Mouse (Mus musculus) midbrain, embryonic 16.5 days (tissue): ENCODE measurements at regions not wholly inside any gene's neighbourhood (a gene's known extent, or its start where the extent isn't known, plus 50 kb on each side); places are given as distances from the start of the nearest gene placed in this dataset.

Experiments used
- ATAC-seq: fragments of 200-750 bp; cut with Nextera tagmentation; 2 replicates; pipeline ENCODE4 v1.8.0; 2017; ENCODE audit warnings: moderate TSS enrichment
- H3K27ac ChIP-seq: fragments of 300-500 bp; sonication (generic); 2 replicates; pipeline ENCODE4 v1.5.1; 2014; ENCODE audit warnings: mild to moderate bottlenecking, low read length, mixed read lengths
- H3K27me3 ChIP-seq: fragments of 300-500 bp; sonication (generic); 2 replicates; pipeline ENCODE4 v1.6.1; 2014; ENCODE audit warnings: low read depth, low read length, mixed read lengths; ENCODE audit not compliant: control insufficient read depth, insufficient read depth
- H3K36me3 ChIP-seq: fragments of 300-500 bp; sonication (generic); 2 replicates; pipeline ENCODE4 v1.6.1; 2014; ENCODE audit warnings: mild to moderate bottlenecking, low read length, moderate library complexity, mixed read lengths; ENCODE audit not compliant: control insufficient read depth, insufficient read depth
- H3K4me1 ChIP-seq: fragments of 300-500 bp; sonication (generic); 2 replicates; pipeline ENCODE4 v1.6.1; 2014; ENCODE audit warnings: mild to moderate bottlenecking, low read length, mixed read lengths; ENCODE audit not compliant: control insufficient read depth, insufficient read depth
- H3K4me2 ChIP-seq: fragments of 300-500 bp; sonication (generic); 2 replicates; pipeline ENCODE4 v1.6.1; 2014; ENCODE audit warnings: mild to moderate bottlenecking, low read length, mixed read lengths
- H3K4me3 ChIP-seq: fragments of 300-500 bp; sonication (generic); 2 replicates; pipeline ENCODE4 v1.5.1; 2014; ENCODE audit warnings: low read depth, mild to moderate bottlenecking, low read length, moderate library complexity, mixed read lengths
- H3K9ac ChIP-seq: fragments of 300-500 bp; sonication (generic); 2 replicates; pipeline ENCODE4 v1.6.1; 2014; ENCODE audit warnings: low read depth, low read length, mixed read lengths
- H3K9me3 ChIP-seq: fragments of 300-500 bp; sonication (generic); replicated peaks from 2 replicates; pipeline ENCODE4 v1.6.1; 2014; ENCODE audit warnings: mild to moderate bottlenecking, low read length, mixed read lengths; ENCODE audit not compliant: control insufficient read depth, poor library complexity, severe bottlenecking
- WGBS: fragments of 180-500 bp; shearing (Covaris S2); extraction: QIAGEN DNeasy Blood & Tissue Kit; methylation state at CpG from one replicate; pipeline ENCODE4 v1.1.7; 2014; 5-methylcytosine and 5-hydroxymethylcytosine counted together

GRCm38 (mm10) chr2:123806370-123806769, 283.4 kb upstream of the Sema6d start:
- H3K9ac ChIP-seq = no peak overlapping the region

GRCm38 (mm10) chr2:123813182-123813949, 276.4 kb upstream of the Sema6d start:
- H3K36me3 ChIP-seq = no peaks in the 10 kb centered on the region
- H3K27ac ChIP-seq = peak overlapping the region; percentile 58
- peak overlapping the region; percentile 44 for H3K4me2 ChIP-seq
- no peaks in the 10 kb centered on the region for H3K27me3 ChIP-seq
- peak; percentile 94 for ATAC-seq
- H3K9me3 ChIP-seq = no peaks in the 10 kb centered on the region
- WGBS = 15% methylated on average over 15 of the region's 15 CpGs
- peaks cover 7% of the 10 kb centered on the region for H3K4me1 ChIP-seq
- H3K4me3 ChIP-seq = no peak overlapping the region
- 0 out of 2 replicates have a peak overlapping the region, but pooled peaks have one; percentile 21 for H3K9ac ChIP-seq

More at GRCm38 (mm10) chr2:123806370-123806769, 283.4 kb upstream of the Sema6d start:
- H3K27ac ChIP-seq = no peak overlapping the region
- H3K4me2 ChIP-seq = no peak overlapping the region
- H3K36me3 ChIP-seq = no peaks in the 10 kb centered on the region
- no peak overlapping the region for H3K4me3 ChIP-seq
- ATAC-seq = no peak
- H3K4me1 ChIP-seq = no peaks in the 10 kb centered on the region
- H3K9me3 ChIP-seq = no peaks in the 10 kb centered on the region
- no peaks in the 10 kb centered on the region for H3K27me3 ChIP-seq
- 79% methylated on average over 2 of the region's 2 CpGs for WGBS

- 0 out of 2 replicates have a peak overlapping the region, but pooled peaks have one; percentile 21 for H3K9ac ChIP-seq
- WGBS = 6% methylated on average over 3 of the region's 3 CpGs
- peak; percentile 67 for ATAC-seq
- no peak overlapping the region for H3K4me3 ChIP-seq
- H3K9me3 ChIP-seq = no peaks in the 10 kb centered on the region
- H3K4me1 ChIP-seq = peaks cover 7% of the 10 kb centered on the region
- peak overlapping the region; percentile 58 for H3K27ac ChIP-seq
- no peaks in the 10 kb centered on the region for H3K36me3 ChIP-seq
- no peaks in the 10 kb centered on the region for H3K27me3 ChIP-seq
- H3K4me2 ChIP-seq = peak overlapping the region; percentile 44
These were observed 275.8 kb upstream of the Sema6d start for GRCm38 (mm10) chr2:123813950-123814337.

GRCm38 (mm10) chr2:123816627-123817026, 273.1 kb upstream of the Sema6d start:
- Histone ChIP-seq H3K27ac (no peak overlapping the region), H3K4me2 (no peak overlapping the region)
- no peak for ATAC-seq

GRCm38 (mm10) chr2:123833540-123834136, 256.1 kb upstream of the Sema6d start:
- Histone ChIP-seq H3K27ac (no peak overlapping the region), H3K4me2 (no peak overlapping the region), H3K27me3 (no peaks in the 10 kb centered on the region), H3K36me3 (no peaks in the 10 kb centered on the region), H3K4me1 (peaks cover 3% of the 10 kb centered on the region; the same call in 1 of the 2 replicates), H3K9ac (no peak overlapping the region), H3K9me3 (no peaks in the 10 kb centered on the region), H3K4me3 (no peak overlapping the region)
- ATAC-seq = no peak
- 15% methylated on average over 1 of the region's 1 CpGs for WGBS

More at GRCm38 (mm10) chr2:123816627-123817026, 273.1 kb upstream of the Sema6d start:
- H3K4me1 ChIP-seq = peaks cover 7% of the 10 kb centered on the region
- H3K4me3 ChIP-seq = no peak overlapping the region
- H3K27me3 ChIP-seq = no peaks in the 10 kb centered on the region
- 50% methylated on average over 2 of the region's 2 CpGs for WGBS
- no peaks in the 10 kb centered on the region for H3K36me3 ChIP-seq
- H3K9ac ChIP-seq = no peak overlapping the region
- no peaks in the 10 kb centered on the region for H3K9me3 ChIP-seq
